Mouse (Mus musculus) forebrain, embryonic 15.5 days (tissue): Measurements from ENCODE around the gene Mpp3. TPM values are rescaled to one million over a fixed set of nuclear protein-coding genes. Genes with fewer than 3 reads are reported as not detected.

Source experiments
- ATAC-seq: fragments of 200-750 bp; cut with Nextera tagmentation; replicated peaks from 2 replicates; pipeline ENCODE4 v1.8.0; 2017; ENCODE audit warnings: mild to moderate bottlenecking, moderate TSS enrichment, moderate library complexity
- H3K27ac ChIP-seq: fragments of 300-500 bp; sonication (generic); replicated peaks from 2 replicates; pipeline ENCODE4 v1.5.1; 2015; ENCODE audit warnings: mild to moderate bottlenecking, inconsistent platforms
- H3K27me3 ChIP-seq: fragments of 300-500 bp; sonication (generic); 2 replicates; pipeline ENCODE4 v1.6.1; 2015; ENCODE audit warnings: inconsistent platforms
- H3K36me3 ChIP-seq: fragments of 300-500 bp; sonication (generic); 2 replicates; pipeline ENCODE4 v1.6.1; 2015; ENCODE audit warnings: mild to moderate bottlenecking, inconsistent platforms
- H3K4me1 ChIP-seq: fragments of 300-500 bp; sonication (generic); 2 replicates; pipeline ENCODE4 v1.6.1; 2015; ENCODE audit warnings: inconsistent platforms
- H3K4me2 ChIP-seq: fragments of 300-500 bp; sonication (generic); replicated peaks from 2 replicates; pipeline ENCODE4 v1.6.1; 2015; ENCODE audit warnings: mild to moderate bottlenecking, inconsistent platforms
- H3K4me3 ChIP-seq: fragments of 300-500 bp; sonication (generic); 2 replicates; pipeline ENCODE4 v1.5.1; 2015; ENCODE audit warnings: mild to moderate bottlenecking, inconsistent platforms
- H3K9ac ChIP-seq: fragments of 300-500 bp; sonication (generic); replicated peaks from 2 replicates; pipeline ENCODE4 v1.6.1; 2015; ENCODE audit warnings: mild to moderate bottlenecking, inconsistent platforms
- H3K9me3 ChIP-seq: fragments of 300-500 bp; sonication (generic); 2 replicates; pipeline ENCODE4 v1.6.1; 2016; ENCODE audit warnings: inconsistent platforms
- WGBS: fragments of 180-500 bp; shearing (Covaris S2); methylation state at CpG from one replicate; pipeline ENCODE4 v1.1.7; 2015; ENCODE audit warnings: mixed read lengths; 5-methylcytosine and 5-hydroxymethylcytosine counted together
- polyA plus RNA-seq: library from polyadenylated mRNA; unstranded; fragments of >200 nt; fragmentation: Nextera tagmentation; extraction: Ambion mirVana; gene quantifications from 2 replicates; pipeline ENCODE4 v1.2.1, GENCODE M21; 2015

Gene Mpp3
- polyA plus RNA-seq, 1 experiment from 2014 or later = 48.5 TPM

DNA sequence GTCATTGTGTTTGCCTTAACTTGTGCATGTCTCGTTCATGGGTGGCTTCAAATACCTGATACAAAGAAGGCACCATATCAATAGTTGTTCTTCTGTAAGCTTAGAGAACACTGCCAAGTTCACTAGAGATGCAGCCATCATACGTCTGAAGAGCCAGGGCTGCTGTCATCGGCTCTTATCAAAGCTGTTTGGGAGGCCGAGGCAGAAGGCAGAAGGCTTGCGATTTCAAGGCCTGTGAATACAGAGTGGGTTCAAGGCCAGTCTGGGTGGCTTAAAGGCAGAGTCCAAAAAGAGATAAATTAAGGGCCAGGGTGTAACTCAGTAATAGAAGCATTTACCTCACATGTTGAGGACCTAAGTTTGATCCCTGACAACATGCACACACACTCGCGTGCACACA is 8.1 kb upstream of the Mpp3 start:
- H3K4me1 ChIP-seq = peaks cover 4% of the 10 kb centered on the region
- no peaks in the 10 kb centered on the region for H3K9me3 ChIP-seq
- 0 out of 2 replicates have a peak overlapping the region, but pooled peaks have one; percentile 15 for H3K27ac ChIP-seq
- H3K4me3 ChIP-seq = no peak overlapping the region
- 71% methylated on average over 7 of the region's 7 CpGs for WGBS
- H3K36me3 ChIP-seq = no peaks in the 10 kb centered on the region
- H3K27me3 ChIP-seq = no peaks in the 10 kb centered on the region
- H3K4me2 ChIP-seq = no peak overlapping the region
- ATAC-seq = no peak
- H3K9ac ChIP-seq = no peak overlapping the region

DNA sequence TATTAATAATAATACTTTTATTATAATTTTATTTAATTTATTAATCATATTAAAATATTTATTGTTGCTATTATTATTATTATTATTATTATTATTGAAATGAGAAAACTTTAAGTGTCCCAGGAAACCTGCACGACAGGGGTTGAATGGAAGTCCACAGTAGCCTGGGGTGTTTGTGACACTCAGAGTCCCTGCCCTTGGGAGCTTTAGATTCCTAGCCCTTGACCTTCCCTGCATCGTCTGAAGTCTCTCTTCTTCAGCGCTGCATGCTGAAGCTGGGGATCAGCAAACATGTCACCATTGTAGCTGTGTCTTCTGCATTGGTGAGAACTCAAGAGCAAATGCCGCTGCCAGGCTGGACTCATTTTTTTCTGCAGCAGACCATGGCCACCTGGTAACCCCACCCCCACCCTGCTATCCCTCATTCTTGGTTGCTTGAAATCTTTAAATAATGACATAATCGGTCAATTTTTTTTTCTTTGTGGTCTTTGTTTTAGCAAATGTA is 7.2 kb upstream of the Mpp3 start:
- Histone ChIP-seq H3K4me3 (no peak overlapping the region), H3K4me2 (no peak overlapping the region), H3K9ac (no peak overlapping the region), H3K36me3 (no peaks in the 10 kb centered on the region), H3K4me1 (peaks cover 10% of the 10 kb centered on the region), H3K9me3 (no peaks in the 10 kb centered on the region), H3K27me3 (no peaks in the 10 kb centered on the region), H3K27ac (0 out of 2 replicates have a peak overlapping the region, but pooled peaks have one; percentile 23)
- ATAC-seq = no peak
- 76% methylated on average over 5 of the region's 5 CpGs for WGBS

DNA sequence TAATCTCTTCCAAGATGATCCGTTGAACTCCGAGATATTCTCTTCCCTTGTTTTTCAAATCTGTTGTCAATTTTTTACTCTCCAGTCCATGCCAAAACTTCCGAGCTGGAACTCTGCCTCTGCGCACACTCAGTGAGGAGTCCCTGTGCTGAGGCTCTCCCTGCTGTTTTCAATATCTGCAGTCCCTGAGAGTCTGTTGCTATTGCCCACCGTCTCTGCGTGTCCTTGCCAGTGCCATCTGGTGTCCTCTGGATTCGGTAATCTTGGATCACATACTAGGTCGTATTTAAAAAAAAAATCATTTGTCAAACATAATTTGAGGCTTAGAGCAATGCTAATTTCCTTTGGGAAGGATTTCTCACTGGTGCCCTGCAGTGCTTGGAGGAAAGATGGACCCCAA is 6.6 kb upstream of the Mpp3 start:
- Histone ChIP-seq H3K27me3 (no peaks in the 10 kb centered on the region), H3K9ac (no peak overlapping the region), H3K27ac (0 out of 2 replicates have a peak overlapping the region, but pooled peaks have one; percentile 2), H3K4me3 (no peak overlapping the region), H3K4me2 (no peak overlapping the region), H3K36me3 (no peaks in the 10 kb centered on the region), H3K9me3 (no peaks in the 10 kb centered on the region), H3K4me1 (peaks cover 7% of the 10 kb centered on the region)
- WGBS = 52% methylated on average over 8 of the region's 8 CpGs
- no peak for ATAC-seq

DNA sequence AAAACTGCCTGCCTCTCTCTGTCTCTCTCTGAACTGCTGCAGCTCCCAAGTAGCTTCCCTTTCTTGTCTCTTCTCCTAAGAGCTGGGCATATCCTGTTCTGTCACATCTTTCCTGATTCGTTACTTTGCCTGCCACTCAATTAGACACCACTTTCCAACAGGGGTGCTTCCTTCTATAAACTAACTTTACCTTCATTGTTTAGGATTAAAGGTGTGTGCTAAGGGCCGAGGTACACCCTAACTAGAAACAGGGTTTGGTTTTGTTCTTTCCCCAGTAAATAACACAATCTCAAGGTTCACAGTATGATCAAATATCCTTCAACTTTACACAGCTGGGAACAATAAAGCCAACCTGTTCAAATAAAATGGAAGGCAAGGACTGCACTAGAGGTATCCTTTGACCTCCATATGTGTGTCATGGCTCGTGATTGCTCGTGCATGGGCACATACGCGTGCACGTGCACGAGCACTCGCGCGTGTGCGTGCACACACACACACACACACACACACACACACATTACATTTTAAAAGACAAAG is 4.9 kb upstream of the Mpp3 start:
- no peak overlapping the region for H3K4me3 ChIP-seq
- no peaks in the 10 kb centered on the region for H3K27me3 ChIP-seq
- no peak overlapping the region for H3K9ac ChIP-seq
- no peak for ATAC-seq
- WGBS = 94% methylated on average over 12 of the region's 12 CpGs
- peaks cover 10% of the 10 kb centered on the region for H3K4me1 ChIP-seq
- H3K9me3 ChIP-seq = no peaks in the 10 kb centered on the region
- no peaks in the 10 kb centered on the region for H3K36me3 ChIP-seq
- H3K27ac ChIP-seq = no peak overlapping the region
- no peak overlapping the region for H3K4me2 ChIP-seq

DNA sequence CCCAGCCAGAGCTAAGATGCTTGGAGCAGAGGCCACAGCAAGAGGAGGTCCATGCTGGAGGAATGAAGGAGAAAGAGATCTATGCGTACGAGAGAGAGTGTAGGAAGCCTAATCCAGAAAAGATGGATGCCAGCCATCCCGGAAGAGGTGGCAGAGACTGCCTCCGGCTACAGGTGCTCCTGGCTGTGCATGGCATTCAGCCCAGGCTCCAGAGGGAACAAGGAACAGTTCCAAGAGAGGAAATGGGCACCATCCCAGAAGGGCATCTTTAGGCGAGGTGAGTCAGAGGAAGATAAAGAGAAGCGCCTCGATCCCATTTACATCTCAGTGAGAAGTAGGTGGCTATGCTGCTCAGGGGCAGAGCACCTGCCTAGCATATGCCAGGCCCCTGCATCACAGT is 2.9 kb upstream of the Mpp3 start:
- H3K9me3 ChIP-seq = no peaks in the 10 kb centered on the region
- no peak overlapping the region for H3K4me2 ChIP-seq
- no peak for ATAC-seq
- no peaks in the 10 kb centered on the region for H3K27me3 ChIP-seq
- WGBS = 44% methylated on average over 7 of the region's 7 CpGs
- no peaks in the 10 kb centered on the region for H3K36me3 ChIP-seq
- H3K4me1 ChIP-seq = peaks cover 20% of the 10 kb centered on the region
- H3K9ac ChIP-seq = no peak overlapping the region
- H3K27ac ChIP-seq = no peak overlapping the region
- H3K4me3 ChIP-seq = no peak overlapping the region

DNA sequence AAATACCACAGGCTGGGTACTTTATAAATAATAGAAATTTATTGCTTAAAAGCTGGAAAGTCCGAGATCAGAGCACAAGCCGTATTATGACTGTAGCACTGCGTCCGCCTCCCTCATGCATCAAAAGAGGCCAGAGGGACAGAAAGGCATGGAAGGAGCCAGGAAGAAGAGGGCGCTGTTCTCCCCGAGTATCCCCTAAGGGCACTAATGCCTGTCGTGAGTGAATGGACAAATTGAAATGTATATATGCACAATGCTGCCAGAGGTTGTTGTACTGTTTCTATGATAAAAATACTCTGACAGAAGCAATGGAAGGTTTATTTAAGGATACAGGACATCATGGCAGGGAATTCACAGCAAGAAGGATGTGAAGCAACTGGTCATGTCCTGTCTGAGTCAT is 1.7 kb upstream of the Mpp3 start:
- WGBS = 31% methylated on average over 7 of the region's 7 CpGs
- no peaks in the 10 kb centered on the region for H3K9me3 ChIP-seq
- no peak overlapping the region for H3K27ac ChIP-seq
- peaks cover 32% of the 10 kb centered on the region for H3K4me1 ChIP-seq
- ATAC-seq = no peak
- no peak overlapping the region for H3K4me2 ChIP-seq
- H3K27me3 ChIP-seq = no peaks in the 10 kb centered on the region
- no peaks in the 10 kb centered on the region for H3K36me3 ChIP-seq
- H3K4me3 ChIP-seq = no peak overlapping the region
- H3K9ac ChIP-seq = no peak overlapping the region

DNA sequence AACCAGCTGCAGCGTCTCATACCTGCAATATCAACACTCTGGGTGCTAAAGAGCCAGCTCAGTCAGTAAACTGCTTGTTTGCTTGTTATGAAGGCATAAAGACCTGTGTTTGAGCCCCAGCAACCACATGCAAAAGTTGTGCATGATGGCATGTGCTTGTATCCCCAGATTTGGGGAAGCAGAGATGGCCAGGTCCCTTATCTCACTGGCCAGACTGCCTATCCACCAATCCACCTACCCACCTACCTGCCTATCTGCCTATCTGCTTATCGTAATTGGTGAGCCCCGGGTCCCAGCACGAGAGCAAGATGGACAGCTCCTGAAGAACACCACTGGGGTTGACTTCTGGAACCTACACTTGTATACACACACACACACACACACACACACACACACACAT is 1.0 kb upstream of the Mpp3 start:
- no peak for ATAC-seq
- 88% methylated on average over 4 of the region's 4 CpGs for WGBS

DNA sequence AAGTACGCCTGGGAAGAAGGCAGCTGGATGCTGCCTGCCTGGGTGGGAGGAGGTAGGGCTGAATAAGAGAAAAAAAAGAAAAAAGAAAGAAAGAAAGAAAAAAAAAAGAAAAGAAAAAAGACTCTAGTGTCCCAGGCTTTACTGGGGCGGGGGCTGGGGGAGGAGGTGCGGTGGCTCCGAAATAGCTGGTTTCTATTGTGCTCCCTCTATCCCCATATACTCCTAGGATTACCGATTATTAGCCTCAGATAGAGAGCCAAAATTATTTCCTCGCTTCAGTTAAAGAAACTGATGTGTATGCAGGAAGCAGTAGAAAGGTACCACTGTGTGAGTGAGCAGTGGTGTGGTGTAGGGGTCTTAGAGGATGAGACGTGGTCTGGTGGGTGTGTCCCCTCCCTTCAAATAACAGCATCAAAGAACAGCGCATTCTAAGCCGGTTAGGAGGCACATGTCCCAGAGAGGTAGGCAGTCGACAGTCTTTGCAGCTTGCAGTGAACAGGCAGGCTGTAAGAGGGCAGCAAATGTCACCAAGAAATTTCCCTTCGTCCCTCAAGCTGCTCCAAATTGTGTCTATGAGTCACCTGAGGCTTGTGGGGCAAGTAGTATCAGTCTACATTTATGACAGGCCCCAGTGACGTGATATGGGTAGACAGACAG is 772 bp downstream of the Mpp3 start:
- Histone ChIP-seq H3K4me1 (peaks cover 37% of the 10 kb centered on the region), H3K4me3 (peak overlapping the region; percentile 67), H3K9me3 (no peaks in the 10 kb centered on the region), H3K36me3 (peaks cover 6% of the 10 kb centered on the region), H3K27ac (peak overlapping the region; percentile 91), H3K27me3 (no peaks in the 10 kb centered on the region), H3K9ac (peak overlapping the region; percentile 77), H3K4me2 (peak overlapping the region; percentile 70)
- peak; percentile 27; the same call in 1 of the 2 replicates for ATAC-seq
- 4% methylated on average over 12 of the region's 12 CpGs for WGBS

More for the DNA sequence above, 1.0 kb upstream of the Mpp3 start:
- no peaks in the 10 kb centered on the region for H3K9me3 ChIP-seq
- H3K4me1 ChIP-seq = peaks cover 37% of the 10 kb centered on the region
- no peak overlapping the region for H3K4me2 ChIP-seq
- no peak overlapping the region for H3K27ac ChIP-seq
- no peak overlapping the region for H3K4me3 ChIP-seq
- H3K36me3 ChIP-seq = no peaks in the 10 kb centered on the region
- H3K9ac ChIP-seq = no peak overlapping the region
- no peaks in the 10 kb centered on the region for H3K27me3 ChIP-seq

DNA sequence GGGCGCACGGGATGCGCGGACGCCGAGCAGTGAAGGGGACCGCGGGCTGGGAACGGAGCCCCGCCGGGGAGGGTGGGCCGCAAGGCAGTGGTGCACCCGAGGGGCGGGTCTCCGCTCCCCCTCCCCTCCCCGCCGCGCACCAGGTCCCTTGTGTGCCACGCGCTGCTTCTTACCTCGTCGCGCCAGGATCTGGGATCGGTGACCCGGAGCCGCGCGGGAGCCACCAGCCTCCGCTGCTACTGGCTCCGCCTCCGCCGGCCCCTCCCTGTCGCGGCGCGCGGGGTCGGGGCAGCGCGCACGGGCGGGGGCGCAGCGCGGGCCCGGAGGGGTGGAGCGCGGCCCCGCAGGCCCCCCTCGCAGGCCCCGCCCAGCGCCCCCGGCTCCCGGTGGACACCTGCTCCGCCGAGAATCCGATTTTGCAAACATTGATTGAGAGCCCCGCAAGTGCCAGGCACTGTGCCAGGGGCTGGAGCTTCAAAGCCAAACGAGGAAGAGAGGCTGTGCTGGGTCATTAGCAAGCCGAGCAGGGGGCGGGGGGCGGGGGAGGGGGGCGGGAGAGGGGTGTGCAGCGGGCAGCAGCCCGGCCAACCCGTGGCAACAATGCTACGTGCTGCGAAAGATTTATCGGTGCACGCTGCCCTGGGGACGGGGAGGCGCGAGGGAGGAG is 1.4 kb downstream of the Mpp3 start:
- no peaks in the 10 kb centered on the region for H3K9me3 ChIP-seq
- H3K4me1 ChIP-seq = peaks cover 37% of the 10 kb centered on the region
- peaks cover 7% of the 10 kb centered on the region for H3K36me3 ChIP-seq
- peak overlapping the region; percentile 91 for H3K27ac ChIP-seq
- H3K27me3 ChIP-seq = no peaks in the 10 kb centered on the region
- under 1% methylated on average over 71 of the region's 73 CpGs for WGBS
- ATAC-seq = peak; percentile 88
- H3K9ac ChIP-seq = peak overlapping the region; percentile 77
- peak overlapping the region; percentile 70 for H3K4me2 ChIP-seq
- H3K4me3 ChIP-seq = peak overlapping the region; percentile 67

DNA sequence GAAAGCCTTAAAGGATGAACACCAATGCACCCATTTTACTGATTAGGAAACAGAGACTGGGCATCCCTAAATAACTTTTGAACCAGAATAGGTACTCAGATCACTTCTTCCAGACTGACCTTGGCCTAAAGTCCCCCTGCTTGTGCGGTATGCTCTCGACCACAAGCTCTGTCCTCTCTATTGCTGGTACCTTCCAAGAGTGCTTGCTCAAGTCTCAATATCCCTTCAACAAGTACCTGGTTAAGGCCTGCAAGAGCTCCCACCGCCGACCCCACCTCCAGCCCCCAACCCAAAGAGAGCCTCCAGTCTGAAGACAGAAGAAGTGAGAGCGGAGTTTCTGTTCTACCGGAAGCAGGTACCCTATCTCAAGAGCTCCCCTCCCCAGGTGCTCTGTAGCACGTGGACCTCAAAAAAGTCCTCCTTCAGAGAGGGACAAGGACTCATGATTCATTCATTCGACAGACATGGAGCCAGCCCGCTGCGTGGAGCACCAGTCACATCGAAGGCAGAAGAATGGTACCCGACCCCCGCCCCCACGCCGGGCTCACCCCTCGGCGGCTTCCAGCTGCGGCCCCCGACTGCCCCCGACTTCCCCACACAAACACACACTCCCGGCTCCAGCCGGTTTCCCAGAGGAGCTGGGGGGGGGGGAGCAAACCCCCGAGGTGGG is 2.1 kb downstream of the Mpp3 start:
- peak overlapping the region; percentile 77 for H3K9ac ChIP-seq
- 2% methylated on average over 23 of the region's 23 CpGs for WGBS
- peak overlapping the region; percentile 91 for H3K27ac ChIP-seq
- peaks cover 38% of the 10 kb centered on the region for H3K4me1 ChIP-seq
- ATAC-seq = no peak; the same call in 1 of the 2 replicates
- H3K9me3 ChIP-seq = no peaks in the 10 kb centered on the region
- peak overlapping the region; percentile 67 for H3K4me3 ChIP-seq
- peak overlapping the region; percentile 70 for H3K4me2 ChIP-seq
- H3K36me3 ChIP-seq = peaks cover 7% of the 10 kb centered on the region
- H3K27me3 ChIP-seq = no peaks in the 10 kb centered on the region

DNA sequence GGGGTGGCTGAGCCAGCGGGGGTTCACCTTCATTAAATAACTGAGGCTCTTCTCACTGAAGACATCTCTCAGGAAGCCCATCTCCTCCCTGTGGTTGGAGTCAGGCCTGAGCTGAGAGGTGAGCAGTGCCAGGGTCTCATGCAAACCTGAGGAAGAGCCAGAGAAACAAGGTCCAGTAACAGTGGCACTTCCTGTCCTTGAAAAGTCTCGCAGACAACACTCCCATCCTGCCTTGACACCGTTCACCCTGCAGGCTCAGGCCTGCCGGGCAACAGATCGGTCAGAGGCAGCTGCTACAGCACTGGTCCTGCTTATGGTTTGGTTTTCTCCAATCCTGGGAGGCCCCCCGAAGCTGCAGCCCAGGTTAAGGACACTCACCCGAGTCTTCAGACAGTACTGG is 2.9 kb downstream of the Mpp3 start:
- no peak for ATAC-seq
- H3K9ac ChIP-seq = 0 out of 2 replicates have a peak overlapping the region, but pooled peaks have one; percentile 14
- H3K4me1 ChIP-seq = peaks cover 34% of the 10 kb centered on the region
- no peaks in the 10 kb centered on the region for H3K9me3 ChIP-seq
- peak overlapping the region; percentile 70 for H3K4me2 ChIP-seq
- peaks cover 7% of the 10 kb centered on the region for H3K36me3 ChIP-seq
- H3K27me3 ChIP-seq = no peaks in the 10 kb centered on the region
- peak overlapping the region; percentile 67 for H3K4me3 ChIP-seq
- WGBS = 38% methylated on average over 7 of the region's 7 CpGs
- no peak overlapping the region for H3K27ac ChIP-seq

DNA sequence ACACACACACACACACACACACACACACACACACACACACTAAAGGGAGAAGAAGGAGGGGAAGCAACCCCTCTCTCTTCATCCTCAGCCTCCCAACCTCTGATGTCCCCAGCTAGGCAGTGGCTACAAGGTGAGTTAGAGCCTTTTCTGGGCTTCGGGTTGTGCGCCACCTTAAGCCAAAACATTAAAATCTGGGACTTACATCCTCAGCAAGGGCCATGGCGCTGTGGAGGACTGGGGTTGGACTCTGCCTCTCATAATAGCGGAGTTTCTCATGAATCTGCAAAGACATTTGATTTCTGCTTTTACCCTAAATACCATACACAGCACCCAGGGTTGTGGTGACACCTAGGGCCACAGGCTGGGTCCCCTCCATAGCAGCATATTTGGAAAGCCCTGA is 3.4 kb downstream of the Mpp3 start:
- Histone ChIP-seq H3K9ac (no peak overlapping the region), H3K4me3 (no peak overlapping the region), H3K4me1 (peaks cover 38% of the 10 kb centered on the region), H3K36me3 (peaks cover 7% of the 10 kb centered on the region), H3K4me2 (no peak overlapping the region), H3K27me3 (no peaks in the 10 kb centered on the region), H3K27ac (no peak overlapping the region), H3K9me3 (no peaks in the 10 kb centered on the region)
- 85% methylated on average over 4 of the region's 4 CpGs for WGBS
- no peak for ATAC-seq
